Mouse (Mus musculus): ENCODE results near the gene Fetub.

The Fetub gene

GRCm38 (mm10) chr16:22918034-22918433 is at the start of gene Fetub:
Fetub (plus strand) TSS chr16:22918334.
- DNase-seq, result no peak

- DNase-seq, result no peak
Measured at GRCm38 (mm10) chr16:22872397-22872796, 45.7 kb upstream of the Fetub start.

GRCm38 (mm10) chr16:22873369-22873768 is 44.8 kb upstream of the Fetub start:
- DNase-seq, result peak; percentile 27

GRCm38 (mm10) chr16:22876218-22877043 is 41.7 kb upstream of the Fetub start:
- DNase-seq, result no peak

GRCm38 (mm10) chr16:22877660-22878390 is 40.3 kb upstream of the Fetub start:
- DNase-seq, result peak; percentile 46

GRCm38 (mm10) chr16:22878716-22879115 is 39.4 kb upstream of the Fetub start:
- no peak for DNase-seq

GRCm38 (mm10) chr16:22879945-22880595 is 38.1 kb upstream of the Fetub start:
- no peak for DNase-seq

GRCm38 (mm10) chr16:22880900-22881299 is 37.2 kb upstream of the Fetub start:
- DNase-seq, result no peak

GRCm38 (mm10) chr16:22881487-22881886 is 36.6 kb upstream of the Fetub start:
- no peak for DNase-seq

GRCm38 (mm10) chr16:22883441-22883840 is 34.7 kb upstream of the Fetub start:
- DNase-seq, result no peak

GRCm38 (mm10) chr16:22885356-22885755 is 32.8 kb upstream of the Fetub start:
- DNase-seq, result no peak

- DNase-seq, result no peak
Measured at GRCm38 (mm10) chr16:22886726-22887125, 31.4 kb upstream of the Fetub start.

GRCm38 (mm10) chr16:22888835-22889234 is 29.3 kb upstream of the Fetub start:
- DNase-seq, result no peak

- DNase-seq, result no peak
Measured at GRCm38 (mm10) chr16:22889716-22890115, 28.4 kb upstream of the Fetub start.

GRCm38 (mm10) chr16:22890683-22891510 is 27.2 kb upstream of the Fetub start, which contains the start of gene Ahsg:
Ahsg (plus strand) TSS chr16:22891277.
- DNase-seq, result no peak

GRCm38 (mm10) chr16:22891733-22892154 is 26.4 kb upstream of the Fetub start:
- DNase-seq, result no peak

- DNase-seq, result no peak
Measured at GRCm38 (mm10) chr16:22894095-22894494, 24.0 kb upstream of the Fetub start.

- no peak for DNase-seq
Measured at GRCm38 (mm10) chr16:22896618-22897017, 21.5 kb upstream of the Fetub start.

- DNase-seq, result no peak
Measured at GRCm38 (mm10) chr16:22899346-22899745, 18.8 kb upstream of the Fetub start.

GRCm38 (mm10) chr16:22899866-22900570 is 18.1 kb upstream of the Fetub start:
- no peak for DNase-seq

GRCm38 (mm10) chr16:22901326-22901725 is 16.8 kb upstream of the Fetub start:
- DNase-seq, result no peak

- DNase-seq, result no peak
Measured at GRCm38 (mm10) chr16:22909290-22909689, 8.8 kb upstream of the Fetub start.
